Mouse (Mus musculus) heart, adult 11 months (tissue): ENCODE data around the gene Pcp4.

ENCODE experiments used
- DNase-seq: peaks from one replicate; pipeline ENCODE4 v3.0.0; 2022

Gene Pcp4

DNA sequence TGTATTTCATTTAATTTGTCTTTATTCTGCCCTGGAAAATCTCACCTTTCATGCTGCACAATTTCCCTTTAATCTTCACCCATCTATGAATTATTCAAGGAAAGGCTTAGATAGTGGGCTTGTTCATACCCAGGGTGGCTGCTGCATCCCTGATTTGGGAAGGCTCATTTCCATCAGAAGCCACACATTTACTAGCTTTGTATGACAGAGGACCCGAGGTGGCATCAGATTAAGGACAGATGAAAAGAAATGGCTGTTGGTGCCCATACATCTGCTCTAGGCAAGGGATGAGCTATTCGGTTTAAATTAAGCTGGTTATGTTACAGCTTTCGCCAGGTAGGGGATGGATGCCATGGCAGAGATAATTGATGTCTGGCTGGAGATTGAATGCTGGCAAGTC lies 24.1 kb downstream of the Pcp4 start:
- DNase-seq: peak; percentile 45

DNA sequence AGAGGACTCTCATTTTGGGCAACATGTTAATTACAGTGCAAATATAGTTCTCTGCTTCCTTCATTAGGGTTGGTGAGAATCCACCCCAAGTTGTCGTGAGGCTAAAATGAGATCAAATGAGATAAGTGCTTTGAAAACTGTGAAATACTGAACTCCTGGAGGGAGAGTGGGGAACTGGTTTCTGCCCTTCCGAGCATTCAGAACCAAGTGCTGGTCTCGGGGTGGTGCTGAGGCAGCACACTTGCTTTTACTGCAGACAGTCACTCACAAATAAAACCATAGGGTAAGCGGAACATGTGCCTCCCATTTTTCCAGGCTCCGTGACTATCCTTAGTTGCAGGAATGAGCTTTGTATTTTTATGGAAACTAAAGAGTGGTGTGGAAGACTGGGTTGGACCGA lies 26.7 kb downstream of the Pcp4 start:
- DNase-seq: peak; percentile 61

GRCm38 (mm10) chr16:96498951-96499350 lies 31.5 kb downstream of the Pcp4 start:
- DNase-seq: peak; percentile 60

- DNase-seq: peak; percentile 87
Measured at GRCm38 (mm10) chr16:96501241-96501640, 33.8 kb downstream of the Pcp4 start.

DNA sequence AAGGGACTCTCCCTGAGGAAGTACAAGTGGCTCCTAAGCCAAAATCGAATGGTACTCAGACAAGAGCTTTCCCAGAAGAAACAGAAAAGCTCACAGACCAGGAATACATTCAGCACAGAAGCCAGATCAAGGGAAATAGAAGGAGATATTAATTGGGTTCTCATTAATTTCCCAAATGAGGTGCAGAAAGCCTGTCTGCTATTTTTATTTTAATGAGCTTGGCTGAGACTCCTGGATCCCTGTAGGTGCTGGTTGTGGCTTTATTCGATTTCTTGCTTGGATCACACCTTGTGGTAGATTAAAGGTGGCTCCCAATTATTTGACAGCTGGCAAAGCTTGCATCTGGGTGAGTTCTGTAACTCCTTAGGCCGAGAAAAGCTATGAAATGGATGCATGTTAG lies 35.2 kb downstream of the Pcp4 start:
- DNase-seq: peak; percentile 57

DNA sequence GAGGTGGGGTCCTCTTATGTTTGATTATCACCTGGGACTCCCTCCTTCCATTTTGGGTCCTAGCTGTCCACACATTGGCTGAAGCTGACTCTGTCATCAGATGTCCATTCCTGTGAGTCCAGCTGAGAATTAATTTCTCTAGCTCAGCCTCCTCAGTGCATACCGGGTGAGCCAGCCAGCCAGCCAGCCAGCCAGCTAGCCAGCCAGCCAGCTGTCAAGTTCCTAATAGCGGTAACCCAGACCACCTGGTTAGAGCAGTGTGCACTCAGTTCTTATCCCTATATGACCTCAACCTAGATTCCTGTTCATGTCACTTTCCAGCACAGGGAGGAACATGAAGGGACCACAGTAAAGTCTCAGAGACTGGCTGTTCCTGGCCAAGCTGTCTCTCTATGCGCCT lies 47.1 kb downstream of the Pcp4 start:
- peak; percentile 93 for DNase-seq

GRCm38 (mm10) chr16:96527476-96527875 lies 60.1 kb downstream of the Pcp4 start:
- peak; percentile 61 for DNase-seq

- DNase-seq: no peak
Measured at GRCm38 (mm10) chr16:96528471-96528870, 61.1 kb downstream of the Pcp4 start.

DNA sequence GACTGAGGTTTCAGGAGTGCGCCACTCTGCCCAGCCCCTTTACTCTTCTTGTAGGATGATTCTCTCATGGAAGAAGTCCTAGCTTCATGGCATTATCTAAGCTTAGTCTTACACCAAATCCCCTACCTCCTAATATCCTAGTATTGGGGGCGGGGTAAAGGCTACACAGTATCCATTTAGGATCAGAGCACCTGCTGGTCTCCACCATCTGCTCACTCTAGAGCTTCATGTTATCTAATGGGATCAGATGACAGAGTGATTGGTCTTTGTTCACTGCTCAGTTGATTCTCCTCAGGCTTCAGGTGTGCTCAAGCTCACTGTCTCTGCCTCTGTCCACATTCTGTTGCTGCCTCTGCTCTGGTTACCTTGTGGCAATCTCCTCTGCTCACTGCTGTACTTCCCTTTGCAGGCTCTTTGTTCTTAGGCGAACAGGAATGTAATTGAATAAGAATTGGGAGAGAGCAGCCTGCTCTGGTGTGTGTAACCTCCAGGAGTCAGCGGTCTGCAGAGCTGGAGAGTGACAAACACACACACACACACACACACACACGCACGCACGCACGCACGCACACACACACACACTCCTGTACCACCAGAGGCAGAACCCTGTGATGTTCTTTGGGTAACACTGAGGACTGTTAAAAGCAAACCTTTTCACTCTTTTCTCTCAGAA lies 62.6 kb downstream of the Pcp4 start:
- peak; percentile 55 for DNase-seq

GRCm38 (mm10) chr16:96530569-96530898 lies 63.1 kb downstream of the Pcp4 start:
- DNase-seq: no peak

- peak; percentile 44 for DNase-seq
Measured at GRCm38 (mm10) chr16:96531029-96531428, 63.6 kb downstream of the Pcp4 start.

- peak; percentile 95 for DNase-seq
Measured at GRCm38 (mm10) chr16:96533710-96534109, 66.3 kb downstream of the Pcp4 start.

GRCm38 (mm10) chr16:96535271-96535670 lies 67.9 kb downstream of the Pcp4 start:
- peak; percentile 56 for DNase-seq

GRCm38 (mm10) chr16:96536426-96536825 lies 69.0 kb downstream of the Pcp4 start:
- no peak for DNase-seq

GRCm38 (mm10) chr16:96539091-96539490 lies 71.7 kb downstream of the Pcp4 start:
- peak; percentile 50 for DNase-seq

DNA sequence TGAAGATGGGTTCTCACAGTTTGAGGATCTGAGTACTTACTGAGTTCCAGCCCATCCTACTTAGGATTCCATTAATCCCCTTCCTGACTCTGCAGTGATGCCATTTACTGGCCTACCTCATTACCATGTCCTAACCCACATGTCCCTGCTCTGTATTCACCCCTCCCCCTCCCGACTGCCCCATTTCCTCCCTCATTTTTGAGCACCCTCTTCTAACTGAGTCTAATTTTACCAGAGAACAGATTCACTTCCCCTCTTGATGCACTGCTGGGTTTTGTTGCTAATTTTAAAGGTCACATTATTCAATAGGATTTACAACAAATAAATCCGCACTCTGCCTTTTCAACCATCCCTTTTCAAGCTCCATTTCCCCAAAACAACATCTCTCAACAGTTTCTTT lies 73.7 kb downstream of the Pcp4 start:
- peak; percentile 93 for DNase-seq

GRCm38 (mm10) chr16:96552680-96553079 lies 85.3 kb downstream of the Pcp4 start:
- DNase-seq: peak; percentile 27

GRCm38 (mm10) chr16:96555412-96555811 lies 88.0 kb downstream of the Pcp4 start:
- DNase-seq: peak; percentile 14

DNA sequence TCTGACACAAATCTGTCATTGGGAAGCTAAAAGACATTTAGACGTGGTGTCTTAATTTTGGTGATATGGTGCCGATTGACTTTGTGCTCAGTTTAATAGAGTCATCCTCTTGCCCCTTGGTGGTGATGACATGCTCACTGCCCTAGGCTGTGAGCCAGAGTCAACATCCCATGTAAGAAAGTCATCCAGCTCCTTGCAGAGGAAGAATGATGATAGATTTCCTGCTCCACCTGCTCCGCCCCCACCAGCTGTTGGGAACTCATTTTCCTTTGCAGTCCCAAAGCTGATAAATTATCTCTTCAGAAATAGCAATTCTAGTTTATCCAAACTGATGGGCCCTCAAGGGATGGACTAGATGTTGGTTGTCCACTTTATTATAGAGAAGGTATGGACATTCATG lies 89.2 kb downstream of the Pcp4 start:
- peak; percentile 29 for DNase-seq

- DNase-seq: peak; percentile 73
Measured at GRCm38 (mm10) chr16:96558341-96558740, 90.9 kb downstream of the Pcp4 start.

DNA sequence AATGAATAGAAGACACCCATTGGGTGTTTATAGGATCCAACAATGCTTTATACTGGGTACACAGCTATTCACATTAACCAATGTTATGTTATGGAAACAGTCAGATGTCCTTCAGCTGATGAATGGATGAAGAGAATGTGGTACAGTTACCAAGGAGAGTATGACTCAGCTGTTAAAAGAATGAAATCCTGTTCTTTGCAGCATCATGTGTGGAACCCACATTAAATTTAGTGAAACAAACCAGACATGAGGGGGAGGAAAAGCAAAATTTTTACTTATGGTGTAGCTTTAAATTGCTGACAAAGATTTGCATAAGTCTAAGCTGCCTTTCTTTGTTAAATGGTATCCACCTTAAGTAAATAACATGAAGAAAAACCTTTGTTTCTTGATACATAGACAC lies 92.4 kb downstream of the Pcp4 start:
- DNase-seq: no peak

DNA sequence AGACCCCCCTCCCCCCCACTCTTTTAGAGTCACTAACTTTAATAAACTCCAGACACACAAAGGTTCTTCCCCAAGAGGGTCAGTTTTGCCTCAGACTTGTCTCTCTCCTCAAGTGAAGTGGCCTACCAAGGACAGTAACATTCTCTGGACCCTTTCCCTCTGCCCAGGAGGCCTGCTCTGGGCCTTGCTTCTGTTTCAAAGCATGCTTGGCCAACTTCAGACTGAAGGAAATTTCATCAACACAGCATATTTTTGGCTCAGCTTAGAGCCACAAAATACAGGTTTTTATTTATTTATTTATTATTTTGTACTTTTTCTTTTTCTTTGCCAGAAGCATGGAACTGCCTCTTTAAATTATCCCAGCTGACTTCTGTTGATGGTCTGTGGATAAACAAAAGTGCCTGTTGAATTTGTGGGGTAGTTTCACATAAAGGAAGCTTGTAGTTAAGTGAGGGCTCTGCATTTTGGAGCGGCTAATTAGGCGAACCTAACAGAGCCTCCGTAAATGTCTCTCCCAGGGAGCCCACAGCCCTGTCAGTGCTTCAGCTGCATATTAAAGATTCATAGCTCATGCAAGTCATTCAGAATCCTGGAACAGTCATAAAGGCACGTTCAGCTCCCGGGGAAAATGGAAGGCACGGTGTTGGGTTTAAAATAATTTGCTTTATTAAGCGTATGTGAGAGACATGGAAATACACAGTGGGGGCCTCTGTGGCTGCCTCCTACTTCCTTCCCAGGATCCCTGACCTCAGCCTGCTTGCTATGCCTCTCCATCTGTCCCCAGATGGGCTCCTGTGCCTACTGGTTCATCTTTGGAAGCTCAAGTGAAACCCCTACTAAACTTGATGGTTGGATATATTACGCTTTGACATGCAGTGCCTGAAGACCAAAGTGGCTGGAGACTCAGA lies 96.2 kb downstream of the Pcp4 start:
- DNase-seq: peak; percentile 85

- DNase-seq: peak; percentile 78
Measured at GRCm38 (mm10) chr16:96567428-96567827, 100.0 kb downstream of the Pcp4 start.
